Mouse (Mus musculus): Measurements from ENCODE around the gene Hils1. TPM values are rescaled to one million over a fixed set of nuclear protein-coding genes. Genes with fewer than 3 reads are reported as not detected.
"Not testable (repeated sequence)": the region's sequence is repeated elsewhere in the genome, so short reads cannot be mapped to it uniquely, and the experiment has no call there.

The Hils1 gene
- polyA plus RNA-seq, 1 experiment from 2014 or later, result not detected

GRCm38 (mm10) chr11:95010841-95011403 is 43.5 kb downstream of the Hils1 start:
- Histone ChIP-seq H3K4me3 (peak overlapping the region; percentile 85), H3K27ac (replicated peaks) (peak overlapping the region; percentile 92), H3K36me3 (replicated peaks) (peaks cover 35% of the 10 kb centered on the region), H3K4me1 (peaks cover 72% of the 10 kb centered on the region)
- not testable (repeated sequence) for H3K9me3 ChIP-seq; H3K27me3 ChIP-seq (replicated peaks; ENCODE audit: low read depth, poor library complexity, severe bottlenecking); DNase-seq (ENCODE audit: low spot score)
- WGBS, result 17% methylated on average over 4 of the region's 4 CpGs

- Histone ChIP-seq H3K4me1 (peaks cover 70% of the 10 kb centered on the region), H3K4me3 (peak overlapping the region; percentile 85), H3K9me3 (no peaks in the 10 kb centered on the region), H3K27ac (replicated peaks) (peak overlapping the region; percentile 92), H3K27me3 (replicated peaks; ENCODE audit: low read depth, poor library complexity, severe bottlenecking) (no peaks in the 10 kb centered on the region), H3K36me3 (replicated peaks) (peaks cover 38% of the 10 kb centered on the region)
- no peak for DNase-seq (ENCODE audit: low spot score)
- whole genome bisulfite sequencing, result 41% methylated on average over 1 of the region's 1 CpGs
Measured at GRCm38 (mm10) chr11:95011416-95011815, 44.0 kb downstream of the Hils1 start.

- Histone ChIP-seq H3K4me3 (peak overlapping the region; percentile 85), H3K4me1 (peaks cover 63% of the 10 kb centered on the region), H3K9me3 (no peaks in the 10 kb centered on the region), H3K27me3 (replicated peaks; ENCODE audit: low read depth, poor library complexity, severe bottlenecking) (no peaks in the 10 kb centered on the region), H3K36me3 (replicated peaks) (peaks cover 45% of the 10 kb centered on the region), H3K27ac (replicated peaks) (no peak overlapping the region)
- WGBS, result 65% methylated on average over 3 of the region's 3 CpGs
- DNase-seq (ENCODE audit: low spot score), result no peak
Measured at GRCm38 (mm10) chr11:95012075-95012474, 44.7 kb downstream of the Hils1 start.

- Histone ChIP-seq H3K27me3 (replicated peaks; ENCODE audit: low read depth, poor library complexity, severe bottlenecking) (no peaks in the 10 kb centered on the region), H3K36me3 (replicated peaks) (peaks cover 49% of the 10 kb centered on the region), H3K27ac (replicated peaks) (peak overlapping the region; percentile 31; the same call in 1 of the 2 replicates), H3K4me1 (peaks cover 59% of the 10 kb centered on the region), H3K4me3 (peak overlapping the region; percentile 3; the same call in 1 of the 2 replicates), H3K9me3 (no peaks in the 10 kb centered on the region)
- no peak for DNase-seq (ENCODE audit: low spot score)
- 50% methylated on average over 3 of the region's 3 CpGs for WGBS
Measured at GRCm38 (mm10) chr11:95012487-95012886, 45.1 kb downstream of the Hils1 start.

GRCm38 (mm10) chr11:95015484-95015883 is 48.1 kb downstream of the Hils1 start:
- WGBS, result 69% methylated on average over 3 of the region's 3 CpGs
- Histone ChIP-seq H3K4me3 (no peak overlapping the region), H3K27ac (replicated peaks) (no peak overlapping the region), H3K9me3 (no peaks in the 10 kb centered on the region), H3K27me3 (replicated peaks; ENCODE audit: low read depth, poor library complexity, severe bottlenecking) (peaks cover 23% of the 10 kb centered on the region), H3K4me1 (peaks cover 33% of the 10 kb centered on the region), H3K36me3 (replicated peaks) (peaks cover 79% of the 10 kb centered on the region)
- DNase-seq (ENCODE audit: low spot score), result no peak

Other genes with a start within 250 kb of the Hils1 start
- gene Cdc34b, start 225.8 kb upstream of the Hils1 start, polyA plus RNA-seq (2016; fragmentation: Nextera tagmentation; extraction: Ambion mirVana), result 0.29 and 0.40 TPM in 2 replicates
- not detected in 2 replicates for gene Tmem92, start 184.9 kb upstream of the Hils1 start, polyA plus RNA-seq (2016; fragmentation: Nextera tagmentation; extraction: Ambion mirVana)
- 61.5 and 88.8 TPM in 2 replicates for gene Col1a1, start 31.4 kb upstream of the Hils1 start, polyA plus RNA-seq (2016; fragmentation: Nextera tagmentation; extraction: Ambion mirVana)
- gene Sgca, start 8.7 kb downstream of the Hils1 start, polyA plus RNA-seq (2016; fragmentation: Nextera tagmentation; extraction: Ambion mirVana), result 0.17 TPM in 1 of 2 replicates, not detected in the other
- 8.3 and 9.4 TPM in 2 replicates for gene Ppp1r9b, start 23.4 kb downstream of the Hils1 start, polyA plus RNA-seq (2016; fragmentation: Nextera tagmentation; extraction: Ambion mirVana)
- 35.5 and 42.5 TPM in 2 replicates for gene Samd14, start 42.3 kb downstream of the Hils1 start, polyA plus RNA-seq (2016; fragmentation: Nextera tagmentation; extraction: Ambion mirVana)
- gene Pdk2, start 73.8 kb downstream of the Hils1 start, polyA plus RNA-seq (2016; fragmentation: Nextera tagmentation; extraction: Ambion mirVana), result 12.9 and 16.0 TPM in 2 replicates
- gene Itga3, start 109.2 kb downstream of the Hils1 start, polyA plus RNA-seq (2016; fragmentation: Nextera tagmentation; extraction: Ambion mirVana), result 11.5 and 12.2 TPM in 2 replicates
- 29.8 and 31.3 TPM in 2 replicates for gene Dlx3, start 152.5 kb downstream of the Hils1 start, polyA plus RNA-seq (2016; fragmentation: Nextera tagmentation; extraction: Ambion mirVana)
- 3.6 and 4.3 TPM in 2 replicates for gene Dlx4, start 178.7 kb downstream of the Hils1 start, polyA plus RNA-seq (2016; fragmentation: Nextera tagmentation; extraction: Ambion mirVana)

Measured in embryonic facial prominence, embryonic 10.5 days (tissue).